Mouse (Mus musculus): ENCODE measurements around the gene Col4a4. TPM values are rescaled to one million over a fixed set of nuclear protein-coding genes. Genes with fewer than 3 reads are reported as not detected.

The Col4a4 gene
- total RNA-seq (2014; fragmentation: Nextera tagmentation): not detected in 2 replicates
- total RNA-seq (2017): not detected in 2 replicates

- 0 out of 2 replicates have a peak, but pooled peaks have one; percentile 26 for ATAC-seq (replicated peaks; ENCODE audit: low FRiP score, low TSS enrichment, poor library complexity, severe bottlenecking)
These were observed at the start of gene Col4a4, which contains the start of gene Col4a3 for GRCm38 (mm10) chr1:82586713-82587399. TSS of gene Col4a4 (minus strand) at chr1:82586849. TSS of gene Col4a3 (plus strand) at chr1:82586921.

- no peak for ATAC-seq (replicated peaks; ENCODE audit: low FRiP score, low TSS enrichment, poor library complexity, severe bottlenecking)
These were observed 49.7 kb upstream of the Col4a4 start for GRCm38 (mm10) chr1:82636321-82636720.

GRCm38 (mm10) chr1:82635254-82635620, 48.6 kb upstream of the Col4a4 start:
- no peak for ATAC-seq (replicated peaks; ENCODE audit: low FRiP score, low TSS enrichment, poor library complexity, severe bottlenecking)

- ATAC-seq (replicated peaks; ENCODE audit: low FRiP score, low TSS enrichment, poor library complexity, severe bottlenecking): no peak
These were observed 48.0 kb upstream of the Col4a4 start for GRCm38 (mm10) chr1:82634545-82635253.

GRCm38 (mm10) chr1:82631169-82631792, 44.6 kb upstream of the Col4a4 start:
- no peak for ATAC-seq (replicated peaks; ENCODE audit: low FRiP score, low TSS enrichment, poor library complexity, severe bottlenecking)

- ATAC-seq (replicated peaks; ENCODE audit: low FRiP score, low TSS enrichment, poor library complexity, severe bottlenecking): no peak
These were observed 42.8 kb upstream of the Col4a4 start for GRCm38 (mm10) chr1:82629495-82629894.

GRCm38 (mm10) chr1:82627652-82628051, 41.0 kb upstream of the Col4a4 start:
- ATAC-seq (replicated peaks; ENCODE audit: low FRiP score, low TSS enrichment, poor library complexity, severe bottlenecking): no peak

- ATAC-seq (replicated peaks; ENCODE audit: low FRiP score, low TSS enrichment, poor library complexity, severe bottlenecking): no peak
These were observed 38.8 kb upstream of the Col4a4 start for GRCm38 (mm10) chr1:82625474-82625873.

GRCm38 (mm10) chr1:82624934-82625333, 38.3 kb upstream of the Col4a4 start:
- peak; percentile 47; the same call in 1 of the 2 replicates for ATAC-seq (replicated peaks; ENCODE audit: low FRiP score, low TSS enrichment, poor library complexity, severe bottlenecking)

GRCm38 (mm10) chr1:82619981-82620380, 33.3 kb upstream of the Col4a4 start:
- ATAC-seq (replicated peaks; ENCODE audit: low FRiP score, low TSS enrichment, poor library complexity, severe bottlenecking): no peak

- no peak for ATAC-seq (replicated peaks; ENCODE audit: low FRiP score, low TSS enrichment, poor library complexity, severe bottlenecking)
These were observed 31.9 kb upstream of the Col4a4 start for GRCm38 (mm10) chr1:82618592-82618991.

GRCm38 (mm10) chr1:82618001-82618400, 31.4 kb upstream of the Col4a4 start:
- ATAC-seq (replicated peaks; ENCODE audit: low FRiP score, low TSS enrichment, poor library complexity, severe bottlenecking): no peak

GRCm38 (mm10) chr1:82612061-82612660, 25.5 kb upstream of the Col4a4 start:
- no peak for ATAC-seq (replicated peaks; ENCODE audit: low FRiP score, low TSS enrichment, poor library complexity, severe bottlenecking)

GRCm38 (mm10) chr1:82608646-82609262, 22.1 kb upstream of the Col4a4 start:
- ATAC-seq (replicated peaks; ENCODE audit: low FRiP score, low TSS enrichment, poor library complexity, severe bottlenecking): no peak

- no peak for ATAC-seq (replicated peaks; ENCODE audit: low FRiP score, low TSS enrichment, poor library complexity, severe bottlenecking)
These were observed 19.2 kb upstream of the Col4a4 start for GRCm38 (mm10) chr1:82605856-82606255.

- ATAC-seq (replicated peaks; ENCODE audit: low FRiP score, low TSS enrichment, poor library complexity, severe bottlenecking): no peak
These were observed 18.7 kb upstream of the Col4a4 start for GRCm38 (mm10) chr1:82605347-82605746.

- no peak for ATAC-seq (replicated peaks; ENCODE audit: low FRiP score, low TSS enrichment, poor library complexity, severe bottlenecking)
These were observed 16.7 kb upstream of the Col4a4 start for GRCm38 (mm10) chr1:82603198-82603950.

- ATAC-seq (replicated peaks; ENCODE audit: low FRiP score, low TSS enrichment, poor library complexity, severe bottlenecking): no peak
These were observed 10.4 kb upstream of the Col4a4 start for GRCm38 (mm10) chr1:82596864-82597596.

Measured in megakaryocyte-erythroid progenitor cell, adult 5-6 weeks (primary cell).